Mouse (Mus musculus) heart, postnatal 25 days (tissue): Measurements from ENCODE around the gene Srebf1. TPM values are rescaled to one million over a fixed set of nuclear protein-coding genes. Genes with fewer than 3 reads are reported as not detected.

ENCODE experiments used
- DNase-seq: peaks from one replicate; pipeline ENCODE4 v3.0.0; 2022; ENCODE audit warnings: low spot score
- intact Hi-C: fragments of 180-260 bp; cut with DNase I; formaldehyde crosslinking; loops from one replicate; pipeline ENCODE4 v1.15.1; 2025
- total RNA-seq, 2 experiments: library from RNA; stranded (reverse); gene quantifications; 2 replicates each; pipeline ENCODE4 v1.2.3; 2021

Gene Srebf1
- total RNA-seq, 2 experiments from 2014 or later = 30.7 to 38.3 TPM

- intact Hi-C loops = no loop called here
- no peak for DNase-seq
Observed at GRCm38 (mm10) chr11:60185396-60186231, 36.8 kb downstream of the Srebf1 start.

- DNase-seq = no peak
- intact Hi-C loops = no loop called here
Observed at GRCm38 (mm10) chr11:60184346-60185325, 37.7 kb downstream of the Srebf1 start.

- no peak for DNase-seq
Observed at GRCm38 (mm10) chr11:60182741-60183140, 39.6 kb downstream of the Srebf1 start.

GRCm38 (mm10) chr11:60182116-60182670 lies 40.2 kb downstream of the Srebf1 start:
- intact Hi-C loops = no loop called here

More at GRCm38 (mm10) chr11:60182741-60183140, 39.6 kb downstream of the Srebf1 start:
- intact Hi-C loops = no loop called here

GRCm38 (mm10) chr11:60178506-60178905 lies 43.9 kb downstream of the Srebf1 start:
- intact Hi-C loops = no loop called here
- no peak for DNase-seq

More at GRCm38 (mm10) chr11:60182116-60182670, 40.2 kb downstream of the Srebf1 start:
- DNase-seq = no peak

GRCm38 (mm10) chr11:60178005-60178404 lies 44.4 kb downstream of the Srebf1 start:
- intact Hi-C loops = no loop called here

GRCm38 (mm10) chr11:60176975-60177657 lies 45.3 kb downstream of the Srebf1 start:
- intact Hi-C loops = loop anchor here (2.0 kb wide), 1 partner anchor 62 kb away; no protein-coding TSS in a partner anchor
- no peak for DNase-seq

More at GRCm38 (mm10) chr11:60178005-60178404, 44.4 kb downstream of the Srebf1 start:
- no peak for DNase-seq

GRCm38 (mm10) chr11:60176182-60176974 lies 46.0 kb downstream of the Srebf1 start:
- intact Hi-C loops = loop anchor here (2.0 kb wide), 1 partner anchor 62 kb away; no protein-coding TSS in a partner anchor
- DNase-seq = peak; percentile 57

- peak; percentile 55 for DNase-seq
- intact Hi-C loops = loop anchor here (2.0 kb wide), 1 partner anchor 61 kb away; no protein-coding TSS in a partner anchor
Observed at GRCm38 (mm10) chr11:60175371-60176181, 46.8 kb downstream of the Srebf1 start.

GRCm38 (mm10) chr11:60173606-60174184 lies 48.7 kb downstream of the Srebf1 start:
- DNase-seq = no peak
- intact Hi-C loops = loop anchor here (5.0 kb wide), 1 partner anchor 36 kb away; no protein-coding TSS in a partner anchor

- no peak for DNase-seq
- intact Hi-C loops = loop anchor here (5.0 kb wide), 1 partner anchor 35 kb away; no protein-coding TSS in a partner anchor
Observed at GRCm38 (mm10) chr11:60172074-60172473, 50.3 kb downstream of the Srebf1 start.

- no peak for DNase-seq
- intact Hi-C loops = no loop called here
Observed at GRCm38 (mm10) chr11:60168780-60169179, 53.6 kb downstream of the Srebf1 start.

GRCm38 (mm10) chr11:60165076-60165475 lies 57.3 kb downstream of the Srebf1 start:
- DNase-seq = peak; percentile 41
- intact Hi-C loops = no loop called here

- DNase-seq = no peak
- intact Hi-C loops = no loop called here
Observed at GRCm38 (mm10) chr11:60164450-60164849, 57.9 kb downstream of the Srebf1 start.

GRCm38 (mm10) chr11:60163362-60163761 lies 59.0 kb downstream of the Srebf1 start:
- DNase-seq = no peak
- intact Hi-C loops = no loop called here

- intact Hi-C loops = no loop called here
- no peak for DNase-seq
Observed at GRCm38 (mm10) chr11:60162547-60162946, 59.8 kb downstream of the Srebf1 start.

- intact Hi-C loops = no loop called here
- DNase-seq = no peak
Observed at GRCm38 (mm10) chr11:60161146-60161874, 61.1 kb downstream of the Srebf1 start.
